Mouse (Mus musculus) embryonic facial prominence, embryonic 11.5 days (tissue): ENCODE measurements around the gene Tcerg1l. TPM values are rescaled to one million over a fixed set of nuclear protein-coding genes. Genes with fewer than 3 reads are reported as not detected.

Source experiments
- ATAC-seq: fragments of 200-750 bp; cut with Nextera tagmentation; replicated peaks from 2 replicates; pipeline ENCODE4 v1.8.0; 2017; ENCODE audit warnings: low read depth; ENCODE audit not compliant: insufficient number of reproducible peaks, low FRiP score, low TSS enrichment
- DNase-seq: peaks from one replicate; pipeline ENCODE4 v3.0.0-alpha.2; 2015; ENCODE audit warnings: low spot score
- H3K27ac ChIP-seq: fragments of 300-500 bp; sonication (generic); replicated peaks from 2 replicates; pipeline ENCODE4 v1.5.1; 2014; ENCODE audit warnings: mild to moderate bottlenecking, low read depth, low read length, control low read depth
- H3K27me3 ChIP-seq: fragments of 300-500 bp; sonication (generic); 2 replicates; pipeline ENCODE4 v1.6.1; 2014; ENCODE audit warnings: mild to moderate bottlenecking, low read length, moderate library complexity, mixed read lengths; ENCODE audit not compliant: control insufficient read depth, insufficient read depth
- H3K36me3 ChIP-seq: fragments of 300-500 bp; sonication (generic); replicated peaks from 2 replicates; pipeline ENCODE4 v1.6.1; 2014; ENCODE audit warnings: low read depth, mild to moderate bottlenecking, low read length, moderate library complexity, mixed read lengths; ENCODE audit not compliant: control insufficient read depth, insufficient read depth
- H3K4me1 ChIP-seq: fragments of 300-500 bp; sonication (generic); 2 replicates; pipeline ENCODE4 v1.6.1; 2014; ENCODE audit warnings: low read length, mixed read lengths; ENCODE audit not compliant: control insufficient read depth, insufficient read depth
- H3K4me2 ChIP-seq: fragments of 300-500 bp; sonication (generic); 2 replicates; pipeline ENCODE4 v1.6.1; 2014; ENCODE audit warnings: low read depth, mild to moderate bottlenecking, control low read depth, low read length, moderate library complexity
- H3K4me3 ChIP-seq: fragments of 300-500 bp; sonication (generic); 2 replicates; pipeline ENCODE4 v1.5.1; 2014; ENCODE audit warnings: low read depth, low read length, control low read depth
- H3K9ac ChIP-seq: fragments of 300-500 bp; sonication (generic); replicated peaks from 2 replicates; pipeline ENCODE4 v1.6.1; 2014; ENCODE audit warnings: mild to moderate bottlenecking, control low read depth, low read length
- H3K9me3 ChIP-seq: fragments of 300-500 bp; sonication (generic); replicated peaks from 2 replicates; pipeline ENCODE4 v1.6.1; 2016; ENCODE audit warnings: mild to moderate bottlenecking, low read length, inconsistent platforms, mixed read lengths; ENCODE audit not compliant: control insufficient read depth
- WGBS: fragments of 180-500 bp; shearing (Covaris S2); extraction: QIAGEN DNeasy Blood & Tissue Kit; methylation state at CpG from one replicate; pipeline ENCODE4 v1.1.7; 2014; 5-methylcytosine and 5-hydroxymethylcytosine counted together
- polyA plus RNA-seq: library from polyadenylated mRNA; unstranded; fragments of >200 nt; fragmentation: Nextera tagmentation; extraction: Ambion mirVana; gene quantifications from 2 replicates; pipeline ENCODE4 v1.2.1, GENCODE M21; 2014

The Tcerg1l gene
- polyA plus RNA-seq, 1 experiment from 2014 or later: 1.5 TPM

DNA sequence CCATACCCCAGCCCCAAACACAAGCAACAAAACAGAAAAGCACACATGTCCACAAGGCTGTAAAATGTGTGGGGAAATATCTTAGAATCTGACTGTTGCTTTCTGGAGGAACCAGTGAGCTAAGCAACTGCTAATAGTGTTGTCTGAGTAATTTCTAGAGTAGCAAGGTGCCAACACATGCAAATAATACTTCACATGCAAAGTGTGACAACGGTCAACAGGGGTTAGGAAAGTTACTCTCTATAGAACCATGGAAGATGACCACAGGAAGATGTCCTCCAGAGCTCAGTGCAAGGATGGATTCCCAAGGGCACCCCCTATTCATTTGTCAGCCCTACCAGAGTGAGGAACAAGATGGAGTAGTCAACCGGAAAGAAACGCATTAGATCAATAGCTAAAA, 18.3 kb downstream of the Tcerg1l start:
- Histone ChIP-seq H3K36me3 (no peaks in the 10 kb centered on the region), H3K4me2 (no peak overlapping the region), H3K27me3 (no peaks in the 10 kb centered on the region), H3K27ac (no peak overlapping the region), H3K4me3 (no peak overlapping the region), H3K9ac (no peak overlapping the region), H3K4me1 (no peaks in the 10 kb centered on the region), H3K9me3 (no peaks in the 10 kb centered on the region)
- WGBS: 90% methylated on average over 3 of the region's 3 CpGs
- DNase-seq: no peak
- no peak for ATAC-seq

GRCm38 (mm10) chr7:138378546-138378945, 19.0 kb downstream of the Tcerg1l start:
- Histone ChIP-seq H3K4me1 (no peaks in the 10 kb centered on the region), H3K9ac (no peak overlapping the region), H3K9me3 (no peaks in the 10 kb centered on the region), H3K36me3 (no peaks in the 10 kb centered on the region), H3K27me3 (no peaks in the 10 kb centered on the region), H3K27ac (no peak overlapping the region), H3K4me3 (no peak overlapping the region), H3K4me2 (no peak overlapping the region)
- DNase-seq (no peak), ATAC-seq (no peak)
- 89% methylated on average over 4 of the region's 4 CpGs for WGBS

DNA sequence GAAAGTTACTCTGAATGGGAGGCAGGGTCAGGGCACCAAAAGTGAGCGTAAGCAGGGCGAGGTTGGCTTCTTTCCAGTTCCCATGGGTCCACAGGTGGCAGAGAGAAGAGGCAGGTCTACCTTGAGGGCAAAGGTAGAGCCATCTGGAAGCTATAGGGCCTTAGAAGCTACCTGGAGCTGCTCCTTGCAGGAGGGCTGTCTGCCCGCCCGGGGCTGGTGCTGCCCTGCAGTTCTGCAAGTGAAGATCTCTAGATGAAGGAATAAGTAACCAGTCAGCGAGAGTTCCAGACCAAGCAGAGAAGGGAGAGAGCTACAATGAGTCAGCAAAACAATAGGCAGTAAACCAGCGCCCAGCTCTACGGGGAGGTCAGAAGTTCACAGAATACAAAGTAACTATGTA, 22.0 kb downstream of the Tcerg1l start:
- no peak overlapping the region for H3K4me2 ChIP-seq
- H3K9ac ChIP-seq: no peak overlapping the region
- WGBS: 65% methylated on average over 7 of the region's 7 CpGs
- H3K4me1 ChIP-seq: no peaks in the 10 kb centered on the region
- no peak overlapping the region for H3K4me3 ChIP-seq
- no peak overlapping the region for H3K27ac ChIP-seq
- no peaks in the 10 kb centered on the region for H3K36me3 ChIP-seq
- H3K9me3 ChIP-seq: no peaks in the 10 kb centered on the region
- H3K27me3 ChIP-seq: no peaks in the 10 kb centered on the region
- ATAC-seq (no peak), DNase-seq (no peak)

DNA sequence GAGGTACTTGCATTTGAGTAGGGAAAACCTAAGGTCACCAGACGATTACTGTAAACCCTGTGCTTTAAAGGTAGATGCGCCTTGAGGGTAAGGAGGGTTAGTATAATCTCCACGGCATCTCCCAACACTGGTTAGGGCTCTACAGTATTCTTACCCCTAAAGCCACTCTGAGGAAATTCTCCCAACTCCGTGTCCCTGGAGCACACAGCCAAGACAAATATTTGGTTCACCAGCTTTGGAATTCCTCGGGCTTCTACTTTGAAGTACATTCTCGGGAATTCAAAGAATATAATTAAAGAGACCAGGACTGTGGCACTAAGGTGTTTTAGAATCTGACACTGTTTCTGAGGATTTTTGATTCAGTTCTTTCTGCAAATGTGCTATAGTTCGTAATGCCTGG, 23.2 kb downstream of the Tcerg1l start:
- Histone ChIP-seq H3K27ac (no peak overlapping the region), H3K9me3 (no peaks in the 10 kb centered on the region), H3K4me1 (no peaks in the 10 kb centered on the region), H3K4me3 (no peak overlapping the region), H3K36me3 (no peaks in the 10 kb centered on the region), H3K4me2 (no peak overlapping the region), H3K27me3 (no peaks in the 10 kb centered on the region), H3K9ac (no peak overlapping the region)
- DNase-seq (no peak), ATAC-seq (no peak)
- 70% methylated on average over 7 of the region's 7 CpGs for WGBS

- DNase-seq: no peak
- Histone ChIP-seq H3K4me2 (no peak overlapping the region), H3K36me3 (no peaks in the 10 kb centered on the region), H3K4me3 (no peak overlapping the region), H3K27ac (no peak overlapping the region), H3K27me3 (no peaks in the 10 kb centered on the region), H3K9me3 (no peaks in the 10 kb centered on the region), H3K9ac (no peak overlapping the region), H3K4me1 (no peaks in the 10 kb centered on the region)
- WGBS: 78% methylated on average over 5 of the region's 5 CpGs
- no peak for ATAC-seq
These were observed 24.0 kb downstream of the Tcerg1l start for GRCm38 (mm10) chr7:138373530-138373929.

DNA sequence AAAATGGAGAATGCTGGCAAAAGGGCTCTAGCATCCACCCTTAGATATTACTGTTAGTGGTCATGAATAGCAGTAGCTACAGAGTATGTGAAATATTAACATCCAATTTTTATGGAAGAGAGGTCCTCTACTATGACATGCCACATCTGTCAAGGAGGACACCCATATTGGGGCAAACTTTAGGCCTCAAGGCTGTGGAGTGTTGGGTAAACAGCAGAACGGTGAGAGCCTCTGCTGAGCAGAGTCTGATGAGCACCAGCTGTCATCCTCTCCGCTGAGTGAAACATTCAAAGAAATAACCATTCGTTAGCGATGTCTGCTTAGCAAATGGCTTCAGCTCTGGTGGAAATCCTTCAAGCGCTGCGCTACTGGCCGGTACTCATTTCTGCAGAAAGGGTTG, 30.0 kb downstream of the Tcerg1l start:
- no peaks in the 10 kb centered on the region for H3K27me3 ChIP-seq
- H3K9ac ChIP-seq: no peak overlapping the region
- H3K4me2 ChIP-seq: no peak overlapping the region
- no peak overlapping the region for H3K4me3 ChIP-seq
- WGBS: 88% methylated on average over 7 of the region's 7 CpGs
- no peak overlapping the region for H3K27ac ChIP-seq
- no peaks in the 10 kb centered on the region for H3K9me3 ChIP-seq
- H3K4me1 ChIP-seq: no peaks in the 10 kb centered on the region
- H3K36me3 ChIP-seq: no peaks in the 10 kb centered on the region
- no peak for DNase-seq
- no peak for ATAC-seq

DNA sequence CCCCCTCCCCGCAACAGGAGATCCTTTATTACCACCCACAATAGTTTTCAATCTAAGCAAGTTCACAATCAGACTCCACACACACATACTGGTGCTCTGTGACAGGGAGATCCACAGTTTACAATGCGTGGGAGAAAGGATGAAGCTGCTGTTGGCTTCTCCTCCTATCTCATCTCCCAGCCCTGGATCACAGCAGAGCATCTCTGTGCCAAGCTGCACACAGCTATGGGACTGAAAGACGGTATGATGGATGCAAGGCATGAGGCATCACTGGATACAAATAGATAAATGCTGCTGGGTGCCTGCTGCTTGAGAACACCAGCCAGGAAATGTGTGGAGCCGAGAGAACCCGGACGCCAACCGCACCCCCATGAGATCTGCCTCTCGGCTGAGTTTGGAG, 32.0 kb downstream of the Tcerg1l start:
- H3K36me3 ChIP-seq: no peaks in the 10 kb centered on the region
- DNase-seq (no peak), ATAC-seq (no peak)
- 76% methylated on average over 8 of the region's 8 CpGs for WGBS
- H3K9me3 ChIP-seq: no peaks in the 10 kb centered on the region
- H3K4me2 ChIP-seq: no peak overlapping the region
- H3K27me3 ChIP-seq: no peaks in the 10 kb centered on the region
- no peaks in the 10 kb centered on the region for H3K4me1 ChIP-seq
- no peak overlapping the region for H3K9ac ChIP-seq
- no peak overlapping the region for H3K4me3 ChIP-seq
- H3K27ac ChIP-seq: no peak overlapping the region

DNA sequence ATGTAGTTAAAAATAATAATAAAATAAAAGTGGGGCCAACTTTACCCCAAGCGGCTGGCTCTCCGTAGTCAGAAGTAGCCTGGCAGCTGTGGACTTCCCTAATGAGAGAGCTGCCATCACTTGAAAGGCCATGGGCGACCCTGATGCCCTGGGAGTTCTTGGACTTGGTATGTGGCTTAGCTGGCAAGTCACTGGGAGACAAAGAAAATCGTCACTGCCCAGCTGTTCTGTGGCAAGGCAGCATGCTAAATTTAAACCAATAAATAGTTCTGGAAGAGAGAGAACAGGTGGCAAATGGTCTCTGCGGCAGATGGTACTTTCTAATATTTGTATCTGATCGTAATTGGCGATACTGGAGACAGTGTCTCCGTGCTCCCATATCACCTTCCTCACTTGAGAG, 40.1 kb downstream of the Tcerg1l start:
- Histone ChIP-seq H3K27me3 (no peaks in the 10 kb centered on the region), H3K9ac (no peak overlapping the region), H3K36me3 (no peaks in the 10 kb centered on the region), H3K9me3 (no peaks in the 10 kb centered on the region), H3K4me2 (no peak overlapping the region), H3K4me3 (no peak overlapping the region), H3K27ac (no peak overlapping the region), H3K4me1 (no peaks in the 10 kb centered on the region)
- DNase-seq: no peak
- no peak for ATAC-seq
- 73% methylated on average over 8 of the region's 8 CpGs for WGBS
